Mouse (Mus musculus): ENCODE data around the gene Gstm6.
"Not testable (repeated sequence)": the region's sequence is repeated elsewhere in the genome, so short reads cannot be mapped to it uniquely, and the experiment has no call there.

The Gstm6 gene

GRCm38 (mm10) chr3:107895194-107895719 lies 48.3 kb downstream of the Gstm6 start:
- no peak for DNase-seq (ENCODE audit: low spot score in 2 of 2)

GRCm38 (mm10) chr3:107889236-107889635 lies 54.3 kb downstream of the Gstm6 start:
- DNase-seq (ENCODE audit: low spot score in 2 of 2), result not testable (repeated sequence)

Data from urinary bladder, postnatal 4 days (tissue).